Mouse (Mus musculus): ENCODE data around the gene Hexb.

Gene Hexb

DNA sequence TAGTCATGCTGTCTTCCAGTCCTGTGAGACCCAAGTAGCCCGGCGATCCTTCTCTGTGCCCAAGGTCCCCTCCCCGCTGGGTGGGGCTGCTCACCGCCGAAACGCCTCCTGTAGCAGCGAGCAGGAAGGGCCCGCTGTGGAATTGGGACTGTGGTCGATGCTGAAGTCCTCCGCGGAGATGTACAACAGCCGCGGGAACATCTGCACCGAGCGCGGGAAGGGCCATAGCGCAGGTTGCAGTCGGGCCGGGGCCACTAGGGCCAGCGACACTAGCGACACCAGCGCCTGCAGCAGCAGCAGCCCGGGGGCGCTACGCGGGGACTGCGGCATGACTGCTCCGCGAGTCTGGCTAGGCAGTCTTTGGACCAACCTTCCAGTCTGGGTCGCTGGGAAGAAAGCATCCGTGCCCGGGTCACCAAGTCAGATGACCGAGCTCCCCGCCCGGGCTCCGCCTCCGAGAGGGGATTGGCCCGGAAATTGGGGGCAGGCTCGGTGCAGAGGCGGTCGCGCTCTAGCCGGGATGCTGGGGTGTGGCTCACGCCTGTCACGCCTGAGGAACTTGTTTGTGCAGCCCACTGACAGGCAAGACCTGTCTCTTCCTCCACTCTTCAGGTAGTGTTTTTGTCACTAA, at the start of gene Hexb:
Gene Hexb (minus strand): TSS at position 426 of the 631 bp plus-strand sequence.
- in situ Hi-C loops (cut with MboI, MseI): no loop called here

- in situ Hi-C loops (cut with MboI, MseI): no loop called here
Measured at GRCm38 (mm10) chr13:97247754-97248153, 49.6 kb upstream of the Hexb start.

GRCm38 (mm10) chr13:97246217-97246616, 48.1 kb upstream of the Hexb start:
- in situ Hi-C loops (cut with MboI, MseI): no loop called here

DNA sequence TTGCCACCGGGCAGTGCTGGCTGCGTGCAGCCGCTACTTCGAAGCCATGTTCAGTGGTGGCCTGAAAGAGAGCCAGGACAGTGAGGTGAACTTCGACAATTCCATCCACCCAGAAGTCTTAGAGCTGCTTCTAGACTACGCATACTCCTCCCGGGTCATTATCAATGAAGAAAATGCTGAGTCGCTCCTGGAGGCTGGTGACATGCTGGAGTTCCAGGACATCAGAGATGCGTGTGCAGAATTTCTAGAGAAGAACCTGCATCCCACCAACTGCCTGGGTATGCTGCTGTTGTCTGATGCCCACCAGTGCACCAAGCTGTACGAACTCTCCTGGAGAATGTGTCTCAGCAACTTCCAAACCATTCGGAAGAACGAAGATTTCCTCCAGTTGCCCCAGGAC, 47.0 kb upstream of the Hexb start:
- in situ Hi-C loops (cut with MboI, MseI): no loop called here

DNA sequence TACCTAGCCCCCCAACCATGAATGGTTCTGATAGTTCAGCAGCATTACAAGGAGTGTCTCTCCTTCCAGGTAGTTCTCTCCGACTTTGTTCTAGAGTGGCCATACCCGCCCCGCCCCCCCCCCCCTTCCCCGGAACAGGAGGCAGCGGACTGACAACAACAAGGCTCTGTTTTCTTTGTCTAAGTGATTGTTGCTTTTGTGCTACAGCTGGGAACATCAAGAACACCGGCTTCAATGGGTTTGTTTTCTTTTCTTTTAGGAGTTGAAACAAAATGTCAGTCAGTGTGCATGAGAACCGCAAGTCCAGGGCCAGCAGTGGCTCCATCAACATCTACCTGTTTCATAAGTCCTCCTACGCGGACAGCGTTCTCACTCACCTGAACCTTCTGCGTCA, 46.6 kb upstream of the Hexb start:
- in situ Hi-C loops (cut with MboI, MseI): no loop called here

GRCm38 (mm10) chr13:97243962-97244711, 46.0 kb upstream of the Hexb start:
- in situ Hi-C loops (cut with MboI, MseI): no loop called here

GRCm38 (mm10) chr13:97242716-97243115, 44.6 kb upstream of the Hexb start:
- in situ Hi-C loops (cut with MboI, MseI): no loop called here

GRCm38 (mm10) chr13:97241787-97242280, 43.7 kb upstream of the Hexb start:
- in situ Hi-C loops (cut with MboI, MseI): no loop called here

- in situ Hi-C loops (cut with MboI, MseI): no loop called here
Measured at GRCm38 (mm10) chr13:97240965-97241786, 43.0 kb upstream of the Hexb start, which contains the start of gene Enc1. Gene Enc1 (plus strand): TSS chr13:97241105.

GRCm38 (mm10) chr13:97240279-97240964, 42.3 kb upstream of the Hexb start:
- in situ Hi-C loops (cut with MboI, MseI): no loop called here

GRCm38 (mm10) chr13:97239343-97240180, 41.4 kb upstream of the Hexb start:
- in situ Hi-C loops (cut with MboI, MseI): no loop called here

DNA sequence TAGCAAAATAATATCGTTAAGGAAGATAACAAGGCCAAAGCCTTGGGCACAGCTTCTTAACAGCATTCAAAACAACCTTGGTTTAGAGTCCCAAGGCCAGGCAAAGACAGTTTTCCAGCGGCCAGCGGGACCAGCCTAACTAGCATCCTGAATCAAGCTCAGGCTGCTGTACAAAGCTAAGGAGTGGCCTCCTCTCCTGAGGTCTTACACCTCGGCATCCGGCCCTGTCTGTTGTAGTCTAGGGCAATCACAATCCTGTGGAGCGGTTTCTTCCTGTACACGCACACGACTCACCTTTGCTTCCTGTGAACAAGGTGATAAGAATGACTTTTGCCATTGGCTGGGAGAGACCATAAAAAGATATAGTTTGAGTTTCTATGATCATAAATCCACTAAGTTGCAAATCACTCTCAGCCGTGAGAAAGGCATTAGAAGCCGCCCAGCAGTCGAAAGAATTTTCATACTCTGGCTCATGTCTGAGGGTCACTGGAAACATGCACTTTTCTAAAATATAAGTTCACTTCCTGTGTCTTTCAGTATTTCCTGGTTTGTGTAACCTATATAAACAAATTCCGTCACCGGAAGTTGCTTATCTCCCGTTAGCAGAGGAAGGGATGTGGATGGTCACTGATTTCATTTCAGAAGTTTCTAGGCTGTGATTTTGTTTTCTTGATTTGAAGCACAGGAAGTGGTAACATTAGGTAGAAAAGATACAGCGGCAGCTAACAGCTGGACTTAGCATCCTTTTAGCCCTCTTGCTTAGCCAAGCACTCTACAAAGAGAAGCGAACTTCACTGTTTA, 40.2 kb upstream of the Hexb start:
- in situ Hi-C loops (cut with MboI, MseI): no loop called here

GRCm38 (mm10) chr13:97237700-97238099, 39.5 kb upstream of the Hexb start:
- in situ Hi-C loops (cut with MboI, MseI): no loop called here

DNA sequence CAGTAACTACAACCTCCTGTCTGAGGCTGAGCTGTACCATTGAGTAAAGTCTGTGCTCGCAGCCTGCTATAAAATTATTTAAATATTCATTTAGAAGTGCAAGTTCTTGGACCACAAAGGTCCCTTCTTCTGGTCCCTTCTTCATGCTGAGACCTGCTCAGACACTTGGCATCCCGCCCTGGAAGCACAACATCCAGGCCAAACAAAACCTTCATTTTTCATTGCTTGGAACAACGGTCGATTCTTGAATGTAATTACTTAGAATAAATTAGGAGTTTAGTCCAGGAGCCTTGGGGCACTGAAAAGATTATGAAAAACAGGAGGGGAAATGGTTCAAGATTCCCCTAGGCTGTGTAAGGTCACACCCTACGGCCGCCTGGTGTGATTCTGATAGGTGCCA, 37.8 kb upstream of the Hexb start:
- in situ Hi-C loops (cut with MboI, MseI): no loop called here

DNA sequence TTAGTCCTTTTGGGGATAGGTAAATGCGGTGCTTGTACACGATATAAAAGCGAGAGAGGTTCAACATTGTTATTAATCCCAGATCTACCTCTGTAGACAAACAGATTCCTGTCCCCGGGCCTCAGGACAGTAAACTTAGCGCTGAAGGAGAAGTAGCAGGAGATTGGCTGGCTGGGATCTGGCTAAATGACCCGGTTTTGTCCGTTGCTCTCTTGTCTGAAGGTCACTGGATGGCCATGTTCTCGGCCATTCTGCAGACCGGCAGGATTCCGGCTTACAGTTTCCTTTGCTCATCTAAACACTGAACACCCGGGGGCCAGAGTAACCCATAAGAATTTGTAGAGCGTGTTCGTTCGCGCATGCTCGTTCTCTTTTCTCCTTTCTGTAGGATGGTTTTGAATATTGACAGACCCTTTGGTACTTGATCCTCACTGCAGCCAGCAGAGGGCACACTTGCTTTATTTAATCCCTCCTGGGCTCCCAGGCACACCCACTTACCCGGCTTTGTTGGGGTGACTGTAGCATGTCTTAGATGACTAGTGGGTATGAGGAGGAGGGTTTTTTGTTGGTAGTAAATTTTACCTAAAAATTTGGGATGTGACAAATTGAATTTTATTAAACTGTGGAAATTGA, 36.7 kb upstream of the Hexb start:
- in situ Hi-C loops (cut with MboI, MseI): loop anchor here (5.0 kb wide), 2 partner anchors 362 to 702 kb away; no protein-coding TSS in a partner anchor

DNA sequence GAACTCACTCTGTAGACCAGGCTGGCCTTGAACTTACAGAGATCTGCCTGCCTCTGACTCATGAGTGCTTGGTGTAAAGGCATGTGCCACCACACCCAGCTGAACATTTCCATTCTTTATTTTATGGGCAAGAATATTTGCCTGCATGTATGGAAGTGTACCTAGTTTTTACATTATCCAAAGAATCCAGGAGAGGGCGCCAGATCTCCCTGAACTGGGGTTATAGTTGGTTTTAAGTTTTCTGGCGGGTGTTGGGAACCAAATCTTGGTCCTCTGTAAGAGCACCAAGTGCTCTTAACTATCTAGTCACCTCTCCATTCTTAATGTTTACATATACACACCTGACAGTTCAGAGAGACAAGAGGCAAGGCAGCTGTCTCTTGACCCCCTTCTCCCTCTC, 34.9 kb upstream of the Hexb start:
- in situ Hi-C loops (cut with MboI, MseI): loop anchor here (5.0 kb wide), 2 partner anchors 364 to 704 kb away; no protein-coding TSS in a partner anchor

DNA sequence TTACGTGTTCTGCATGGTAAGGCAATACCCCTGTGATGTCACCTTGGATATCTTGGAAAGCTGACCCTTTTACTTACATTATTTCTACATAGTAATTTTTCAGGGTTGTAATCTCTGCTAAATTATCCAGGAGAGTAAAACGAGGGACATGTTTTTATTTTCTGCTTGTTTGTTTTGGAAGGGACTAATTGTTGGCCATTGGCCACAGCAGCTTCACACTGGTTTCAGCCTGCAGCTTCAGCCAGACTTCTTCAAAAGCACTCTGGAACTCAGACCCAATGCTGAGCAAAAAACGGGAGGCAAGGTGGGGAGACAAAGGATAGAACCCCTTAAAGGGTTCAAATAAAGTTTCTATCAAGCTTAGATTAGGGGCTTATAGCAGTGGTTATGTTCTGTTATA, 31.9 kb upstream of the Hexb start:
- in situ Hi-C loops (cut with MboI, MseI): loop anchor here (5.0 kb wide), 2 partner anchors 367 to 707 kb away; no protein-coding TSS in a partner anchor

DNA sequence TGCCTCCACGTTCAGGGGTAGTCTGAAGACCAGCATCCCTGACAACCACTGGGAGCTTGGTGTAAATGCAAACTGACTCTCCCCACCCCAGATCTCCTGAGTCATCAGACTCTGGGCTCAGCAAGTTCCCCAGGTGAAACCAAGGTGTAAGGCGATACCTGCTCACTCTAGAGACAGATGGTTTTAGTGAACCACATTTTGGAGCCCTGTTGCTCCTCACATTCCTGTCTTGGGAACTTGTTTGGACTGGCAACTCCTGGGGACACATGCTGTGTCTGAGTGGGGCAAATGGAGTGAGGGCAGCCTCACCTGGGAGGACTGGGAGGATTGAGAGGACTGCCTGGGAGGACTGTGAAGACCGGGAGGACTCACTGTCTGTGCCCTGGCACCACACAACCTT, 29.6 kb upstream of the Hexb start:
- in situ Hi-C loops (cut with MboI, MseI): no loop called here

DNA sequence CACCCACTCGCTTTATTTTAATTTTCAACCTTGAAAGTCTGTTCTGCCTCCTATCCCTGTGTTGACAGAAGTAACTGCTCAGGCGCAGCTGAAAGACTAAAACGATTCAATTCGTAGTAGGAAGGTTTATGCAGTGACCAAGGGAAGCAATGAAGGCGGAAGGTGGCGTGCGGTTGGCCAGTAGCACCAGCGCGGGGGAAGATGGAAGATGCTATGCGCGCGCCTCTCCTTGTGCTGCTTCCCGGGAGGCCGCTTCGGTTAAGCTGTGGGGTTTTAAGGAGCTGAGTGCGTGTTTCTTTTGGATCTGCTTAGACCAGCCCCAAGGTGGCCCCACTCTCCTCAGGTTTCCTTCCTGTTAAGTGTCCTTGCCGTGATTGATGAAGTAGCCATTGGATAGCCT, 27.0 kb upstream of the Hexb start:
- in situ Hi-C loops (cut with MboI, MseI): no loop called here
